Mouse (Mus musculus) lung, postnatal 0 days (tissue): ENCODE data around the gene Ppp1r18. TPM values are rescaled to one million over a fixed set of nuclear protein-coding genes. Genes with fewer than 3 reads are reported as not detected.

Experiments used
- ATAC-seq: fragments of 200-750 bp; cut with Nextera tagmentation; 2 replicates; pipeline ENCODE4 v1.8.0; 2017; ENCODE audit warnings: moderate library complexity
- DNase-seq: peaks from one replicate; pipeline ENCODE4 v3.0.0-alpha.2; 2016; ENCODE audit warnings: low spot score
- H3K27ac ChIP-seq: fragments of 300-500 bp; sonication (generic); 2 replicates; pipeline ENCODE4 v1.5.1; 2014; ENCODE audit warnings: antibody characterized with exemption, mild to moderate bottlenecking, low read length, mixed read lengths
- H3K27me3 ChIP-seq: fragments of 300-500 bp; sonication (generic); replicated peaks from 2 replicates; pipeline ENCODE4 v1.6.1; 2014; ENCODE audit warnings: low read length, mixed read lengths; ENCODE audit not compliant: insufficient read depth
- H3K36me3 ChIP-seq: fragments of 300-500 bp; sonication (generic); 2 replicates; pipeline ENCODE4 v1.6.1; 2014; ENCODE audit warnings: low read length, mixed read lengths; ENCODE audit not compliant: insufficient read depth
- H3K4me1 ChIP-seq: fragments of 300-500 bp; sonication (generic); 2 replicates; pipeline ENCODE4 v1.6.1; 2014; ENCODE audit warnings: antibody characterized with exemption, low read depth, low read length, mixed read lengths; ENCODE audit not compliant: insufficient read depth
- H3K4me2 ChIP-seq: fragments of 300-500 bp; sonication (generic); replicated peaks from 2 replicates; pipeline ENCODE4 v1.6.1; 2014; ENCODE audit warnings: low read depth, mild to moderate bottlenecking, low read length, moderate library complexity, mixed read lengths
- H3K4me3 ChIP-seq: fragments of 300-500 bp; sonication (generic); 2 replicates; pipeline ENCODE4 v1.5.1; 2014; ENCODE audit warnings: low read depth, low read length
- H3K9ac ChIP-seq: fragments of 300-500 bp; sonication (generic); replicated peaks from 2 replicates; pipeline ENCODE4 v1.6.1; 2014; ENCODE audit warnings: low read depth, mild to moderate bottlenecking
- H3K9me3 ChIP-seq: fragments of 300-500 bp; sonication (generic); 2 replicates; pipeline ENCODE4 v1.6.1; 2016; ENCODE audit warnings: low read length, mixed read lengths
- CTCF ChIP-seq: IDR thresholded peaks from 2 replicates; pipeline ENCODE4 v1.5.1; 2016; ENCODE audit warnings: antibody characterized with exemption, mild to moderate bottlenecking
- EP300 ChIP-seq: IDR thresholded peaks from 2 replicates; pipeline ENCODE4 v1.6.1; 2016; ENCODE audit warnings: antibody characterized with exemption, mild to moderate bottlenecking, control low read depth
- WGBS: fragments of 180-500 bp; shearing (Covaris S2); extraction: QIAGEN DNeasy Blood & Tissue Kit; methylation state at CpG from one replicate; pipeline ENCODE4 v1.1.7; 2014; 5-methylcytosine and 5-hydroxymethylcytosine counted together
- polyA plus RNA-seq: library from polyadenylated mRNA; unstranded; fragments of >200 nt; fragmentation: Nextera tagmentation; extraction: Ambion mirVana; gene quantifications from 2 replicates; pipeline ENCODE4 v1.2.1, GENCODE M21; 2015

The Ppp1r18 gene
- polyA plus RNA-seq, 1 experiment from 2014 or later, result 25.4 TPM

GRCm38 (mm10) chr17:35915538-35916296, 50.3 kb downstream of the Ppp1r18 start:
- H3K4me2 ChIP-seq, result peak overlapping the region; percentile 62
- H3K9ac ChIP-seq, result peak overlapping the region; percentile 39
- ATAC-seq (no peak), DNase-seq (peak; percentile 75)
- H3K27me3 ChIP-seq, result no peaks in the 10 kb centered on the region
- peak overlapping the region; percentile 91 for H3K27ac ChIP-seq
- TF ChIP-seq CTCF (no peak), EP300 (no peak)
- peaks cover 16% of the 10 kb centered on the region for H3K4me1 ChIP-seq
- 3% methylated on average over 28 of the region's 28 CpGs for WGBS
- H3K36me3 ChIP-seq, result no peaks in the 10 kb centered on the region
- no peaks in the 10 kb centered on the region for H3K9me3 ChIP-seq
- peak overlapping the region; percentile 76 for H3K4me3 ChIP-seq

GRCm38 (mm10) chr17:35916297-35917142, 51.1 kb downstream of the Ppp1r18 start, which contains the start of the genes Mrps18b and Ppp1r10:
Gene Mrps18b, minus strand, starts transcription at chr17:35916389.
Gene Ppp1r10, plus strand, starts transcription at chr17:35916434.
- Histone ChIP-seq H3K9me3 (no peaks in the 10 kb centered on the region), H3K9ac (peak within 1 kb of the TSS; percentile 99), H3K36me3 (no peaks in the 10 kb centered on the region), H3K4me1 (peaks cover 19% of the 10 kb centered on the region), H3K27ac (peak within 1 kb of the TSS; percentile 99), H3K4me3 (peak within 1 kb of the TSS; percentile 76), H3K4me2 (peak within 1 kb of the TSS; percentile 70), H3K27me3 (no peaks in the 10 kb centered on the region)
- DNase-seq (peak; percentile 100), ATAC-seq (peak; percentile 93)
- TF ChIP-seq CTCF (peak; percentile 77), EP300 (peak; percentile 81)
- WGBS, result under 1% methylated on average over 83 of the region's 83 CpGs

- H3K27ac ChIP-seq, result peak overlapping the region; percentile 99
- no peak for TF ChIP-seq EP300
- H3K36me3 ChIP-seq, result no peaks in the 10 kb centered on the region
- WGBS, result 1% methylated on average over 8 of the region's 8 CpGs
- H3K4me3 ChIP-seq, result peak overlapping the region; percentile 76
- peak overlapping the region; percentile 99 for H3K9ac ChIP-seq
- peak overlapping the region; percentile 70 for H3K4me2 ChIP-seq
- no peaks in the 10 kb centered on the region for H3K9me3 ChIP-seq
- peaks cover 22% of the 10 kb centered on the region for H3K4me1 ChIP-seq
- DNase-seq, result peak; percentile 54
- no peak for ATAC-seq
- H3K27me3 ChIP-seq, result no peaks in the 10 kb centered on the region
Observed at GRCm38 (mm10) chr17:35917143-35917462, 51.7 kb downstream of the Ppp1r18 start.

GRCm38 (mm10) chr17:35917463-35918251, 52.3 kb downstream of the Ppp1r18 start:
- Histone ChIP-seq H3K9ac (peak overlapping the region; percentile 99), H3K27ac (peak overlapping the region; percentile 99), H3K36me3 (no peaks in the 10 kb centered on the region), H3K9me3 (no peaks in the 10 kb centered on the region), H3K4me1 (peaks cover 22% of the 10 kb centered on the region), H3K4me2 (peak overlapping the region; percentile 70), H3K4me3 (peak overlapping the region; percentile 76), H3K27me3 (no peaks in the 10 kb centered on the region)
- TF ChIP-seq EP300 (peak; percentile 58), CTCF (no peak)
- DNase-seq, result peak; percentile 85
- under 1% methylated on average over 13 of the region's 13 CpGs for WGBS
- no peak for ATAC-seq

GRCm38 (mm10) chr17:35918276-35919059, 53.1 kb downstream of the Ppp1r18 start:
- no peak for ATAC-seq
- TF ChIP-seq CTCF (no peak), EP300 (peak; percentile 46; the same call in 1 of the 2 replicates)
- peak overlapping the region; percentile 99 for H3K9ac ChIP-seq
- under 1% methylated on average over 11 of the region's 11 CpGs for WGBS
- no peaks in the 10 kb centered on the region for H3K27me3 ChIP-seq
- peaks cover 22% of the 10 kb centered on the region for H3K4me1 ChIP-seq
- peak; percentile 87 for DNase-seq
- H3K27ac ChIP-seq, result peak overlapping the region; percentile 99
- H3K36me3 ChIP-seq, result no peaks in the 10 kb centered on the region
- H3K9me3 ChIP-seq, result no peaks in the 10 kb centered on the region
- peak overlapping the region; percentile 76 for H3K4me3 ChIP-seq
- H3K4me2 ChIP-seq, result peak overlapping the region; percentile 70
